Mouse (Mus musculus) left cerebral cortex, adult 8-10 months (tissue): ENCODE results near the gene Cobl. TPM values are rescaled to one million over a fixed set of nuclear protein-coding genes. Genes with fewer than 3 reads are reported as not detected.

ENCODE experiments used
- DNase-seq, 2 experiments: peaks; one replicate each; pipeline ENCODE4 v3.0.0; 2022; ENCODE audit warnings: low spot score in 2 of 2
- total RNA-seq, 4 experiments: library from RNA; stranded (reverse); gene quantifications; 2 replicates each; pipeline ENCODE4 v1.2.4; 2022

Gene Cobl
- total RNA-seq, 4 experiments from 2014 or later = 79.5 to 112 (median 82.9) TPM

GRCm38 (mm10) chr11:12394151-12394550, 70.6 kb downstream of the Cobl start:
- peak in 1 of 2 experiments; percentile 86 for DNase-seq

GRCm38 (mm10) chr11:12384826-12385225, 79.9 kb downstream of the Cobl start:
- no peak for DNase-seq

- DNase-seq = no peak
These were observed 81.8 kb downstream of the Cobl start for GRCm38 (mm10) chr11:12382991-12383390.

GRCm38 (mm10) chr11:12381096-12381495, 83.7 kb downstream of the Cobl start:
- DNase-seq = no peak

- no peak for DNase-seq
These were observed 88.1 kb downstream of the Cobl start for GRCm38 (mm10) chr11:12376628-12377027.

GRCm38 (mm10) chr11:12373106-12374098, 91.4 kb downstream of the Cobl start:
- peak; percentile 51 to 78 for DNase-seq

GRCm38 (mm10) chr11:12370957-12371356, 93.8 kb downstream of the Cobl start:
- no peak for DNase-seq

GRCm38 (mm10) chr11:12367426-12368178, 97.2 kb downstream of the Cobl start:
- no peak for DNase-seq

- DNase-seq = no peak
These were observed 105.3 kb downstream of the Cobl start for GRCm38 (mm10) chr11:12359336-12360000.

GRCm38 (mm10) chr11:12358602-12359001, 106.2 kb downstream of the Cobl start:
- DNase-seq = no peak

- DNase-seq = no peak
These were observed 109.1 kb downstream of the Cobl start for GRCm38 (mm10) chr11:12355681-12356080.

GRCm38 (mm10) chr11:12350986-12351546, 113.7 kb downstream of the Cobl start:
- no peak for DNase-seq

GRCm38 (mm10) chr11:12350086-12350485, 114.7 kb downstream of the Cobl start:
- no peak for DNase-seq

GRCm38 (mm10) chr11:12346486-12346885, 118.3 kb downstream of the Cobl start:
- no peak for DNase-seq

GRCm38 (mm10) chr11:12343686-12344085, 121.1 kb downstream of the Cobl start:
- DNase-seq = peak in 1 of 2 experiments; percentile 54

- DNase-seq = no peak
These were observed 124.1 kb downstream of the Cobl start for GRCm38 (mm10) chr11:12340697-12341096.

- no peak for DNase-seq
These were observed 128.6 kb downstream of the Cobl start for GRCm38 (mm10) chr11:12336145-12336544.

- peak in 1 of 2 experiments; percentile 46 for DNase-seq
These were observed 132.8 kb downstream of the Cobl start for GRCm38 (mm10) chr11:12331997-12332396.

- no peak for DNase-seq
These were observed 143.3 kb downstream of the Cobl start for GRCm38 (mm10) chr11:12321445-12321844.

- no peak for DNase-seq
These were observed 145.4 kb downstream of the Cobl start for GRCm38 (mm10) chr11:12319318-12319717.

GRCm38 (mm10) chr11:12315670-12316069, 149.1 kb downstream of the Cobl start:
- no peak for DNase-seq
